Mouse (Mus musculus) gastrocnemius, postnatal 10 days (tissue): Measurements from ENCODE around the gene Bmpr1b. TPM values are rescaled to one million over a fixed set of nuclear protein-coding genes. Genes with fewer than 3 reads are reported as not detected.

ENCODE experiments used
- DNase-seq: peaks from one replicate; pipeline ENCODE4 v3.0.0; 2021; ENCODE audit warnings: mixed read lengths
- total RNA-seq, 2 experiments: library from RNA; stranded (reverse); gene quantifications; 2 replicates each; pipeline ENCODE4 v1.2.3; 2021

Gene Bmpr1b
- total RNA-seq, 2 experiments from 2014 or later, result 6.6 to 7.1 TPM

- no peak for DNase-seq
Observed at GRCm38 (mm10) chr3:141905903-141906623, 263.2 kb downstream of the Bmpr1b start.

- DNase-seq, result no peak
Observed at GRCm38 (mm10) chr3:141900361-141900760, 268.9 kb downstream of the Bmpr1b start.

- DNase-seq, result no peak
Observed at GRCm38 (mm10) chr3:141899521-141899920, 269.7 kb downstream of the Bmpr1b start.

GRCm38 (mm10) chr3:141897698-141898097 is 271.5 kb downstream of the Bmpr1b start:
- DNase-seq, result no peak

GRCm38 (mm10) chr3:141896870-141897554 is 272.2 kb downstream of the Bmpr1b start:
- no peak for DNase-seq

GRCm38 (mm10) chr3:141895096-141895495 is 274.1 kb downstream of the Bmpr1b start:
- no peak for DNase-seq

- DNase-seq, result no peak
Observed at GRCm38 (mm10) chr3:141890668-141891067, 278.6 kb downstream of the Bmpr1b start.

GRCm38 (mm10) chr3:141887476-141888274 is 281.6 kb downstream of the Bmpr1b start:
- DNase-seq, result no peak

- no peak for DNase-seq
Observed at GRCm38 (mm10) chr3:141884190-141884589, 285.0 kb downstream of the Bmpr1b start.

GRCm38 (mm10) chr3:141882496-141882895 is 286.7 kb downstream of the Bmpr1b start:
- no peak for DNase-seq

- DNase-seq, result no peak
Observed at GRCm38 (mm10) chr3:141872337-141873042, 296.7 kb downstream of the Bmpr1b start.

GRCm38 (mm10) chr3:141871805-141872204 is 297.4 kb downstream of the Bmpr1b start:
- DNase-seq, result no peak

GRCm38 (mm10) chr3:141862816-141863461 is 306.3 kb downstream of the Bmpr1b start:
- peak; percentile 31 for DNase-seq

GRCm38 (mm10) chr3:141857123-141857522 is 312.1 kb downstream of the Bmpr1b start:
- no peak for DNase-seq

- no peak for DNase-seq
Observed at GRCm38 (mm10) chr3:141854339-141854738, 314.9 kb downstream of the Bmpr1b start.

- DNase-seq, result no peak
Observed at GRCm38 (mm10) chr3:141850141-141850540, 319.1 kb downstream of the Bmpr1b start.

- DNase-seq, result no peak
Observed at GRCm38 (mm10) chr3:141849206-141849605, 320.0 kb downstream of the Bmpr1b start.

- no peak for DNase-seq
Observed at GRCm38 (mm10) chr3:141838864-141839263, 330.4 kb downstream of the Bmpr1b start.

GRCm38 (mm10) chr3:141831135-141831534 is 338.1 kb downstream of the Bmpr1b start:
- peak; percentile 35 for DNase-seq

- DNase-seq, result no peak
Observed at GRCm38 (mm10) chr3:141828301-141828700, 340.9 kb downstream of the Bmpr1b start.

- DNase-seq, result no peak
Observed at GRCm38 (mm10) chr3:141819331-141819941, 349.8 kb downstream of the Bmpr1b start.
